Mouse (Mus musculus) liver, postnatal 0 days (tissue): ENCODE measurements around the gene Cdk19.

ENCODE experiments used
- CTCF ChIP-seq: sonication (generic); IDR thresholded peaks from 2 replicates; pipeline ENCODE4 v1.5.1; 2016; ENCODE audit warnings: antibody characterized with exemption, low read depth
- EP300 ChIP-seq: IDR thresholded peaks from 2 replicates; pipeline ENCODE4 v1.6.1; 2016; ENCODE audit warnings: antibody characterized with exemption, low read depth, mild to moderate bottlenecking

DNA sequence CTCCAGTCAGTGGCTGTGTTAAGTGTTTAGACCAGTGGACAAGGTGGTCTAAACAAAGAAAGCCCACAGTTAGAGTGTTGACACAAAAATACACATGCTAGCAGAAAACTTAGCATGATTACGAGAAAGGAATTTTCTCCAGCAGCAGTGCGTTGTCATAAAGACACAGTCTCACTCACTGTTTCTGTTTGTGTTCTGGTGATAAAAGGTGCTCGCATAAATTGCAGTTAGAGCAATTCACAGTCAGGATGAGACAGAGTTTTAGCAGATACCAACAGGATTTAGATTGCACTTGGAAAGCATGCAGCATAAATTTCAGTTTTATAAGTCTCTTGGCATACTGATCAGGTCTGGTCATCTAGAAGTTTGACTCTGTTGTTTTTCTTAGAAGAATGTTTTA is 59.5 kb downstream of the Cdk19 start:
- TF ChIP-seq EP300 (no peak), CTCF (no peak)
